Mouse (Mus musculus): ENCODE measurements around the gene Lca5.

The Lca5 gene

GRCm38 (mm10) chr9:83405150-83405549 lies 35.8 kb downstream of the Lca5 start:
- Histone ChIP-seq H3K4me3 (replicated peaks; ENCODE audit: low read length) (no peak overlapping the region), H3K36me3 (ENCODE audit: insufficient read depth, low read length) (no peaks in the 10 kb centered on the region), H3K4me1 (replicated peaks; ENCODE audit: low read depth, low read length) (no peaks in the 10 kb centered on the region), H3K9me3 (ENCODE audit: low read length) (no peaks in the 10 kb centered on the region), H3K27me3 (ENCODE audit: insufficient read depth, low read length) (no peaks in the 10 kb centered on the region)
- TF ChIP-seq CTCF (conservative IDR thresholded peaks at IDR 0.05; ENCODE audit: low read length) (no peak), POU5F1 (IDR thresholded peaks at IDR 0.05; ENCODE audit: borderline replicate concordance, low read length) (no peak), NANOG (IDR thresholded peaks at IDR 0.05; ENCODE audit: borderline replicate concordance, low read length) (no peak)

DNA sequence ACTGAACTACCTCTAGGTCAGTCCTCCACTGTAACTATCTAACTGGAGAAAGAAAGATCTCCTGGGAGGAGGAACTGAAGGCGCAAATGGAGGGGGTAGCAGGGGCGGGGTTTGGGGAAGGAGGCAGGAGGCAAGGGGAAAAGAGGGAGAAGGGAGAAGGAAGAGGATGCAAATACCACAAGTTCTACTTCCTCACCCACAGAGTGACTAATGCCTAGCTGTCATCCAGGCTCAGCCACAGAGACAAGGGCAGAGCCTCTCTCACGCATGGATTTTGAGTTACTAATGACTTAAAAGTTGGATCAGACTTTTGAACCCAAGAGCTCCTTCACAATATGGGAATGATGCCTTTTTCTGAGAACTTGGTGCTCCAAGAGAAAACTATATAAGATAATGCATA lies 40.1 kb downstream of the Lca5 start:
- no peaks in the 10 kb centered on the region for H3K27me3 ChIP-seq (ENCODE audit: insufficient read depth, low read length)
- H3K9me3 ChIP-seq (ENCODE audit: low read length) = no peaks in the 10 kb centered on the region
- no peak for TF ChIP-seq CTCF (conservative IDR thresholded peaks at IDR 0.05; ENCODE audit: low read length)
- no peak for TF ChIP-seq NANOG (IDR thresholded peaks at IDR 0.05; ENCODE audit: borderline replicate concordance, low read length)
- no peak for TF ChIP-seq POU5F1 (IDR thresholded peaks at IDR 0.05; ENCODE audit: borderline replicate concordance, low read length)
- H3K4me1 ChIP-seq (replicated peaks; ENCODE audit: low read depth, low read length) = no peaks in the 10 kb centered on the region
- H3K4me3 ChIP-seq (replicated peaks; ENCODE audit: low read length) = no peak overlapping the region
- H3K36me3 ChIP-seq (ENCODE audit: insufficient read depth, low read length) = peaks cover 7% of the 10 kb centered on the region; the same call in 1 of the 2 replicates

GRCm38 (mm10) chr9:83399414-83399813 lies 41.5 kb downstream of the Lca5 start:
- Histone ChIP-seq H3K9me3 (ENCODE audit: low read length) (no peaks in the 10 kb centered on the region), H3K27me3 (ENCODE audit: insufficient read depth, low read length) (no peaks in the 10 kb centered on the region), H3K4me3 (replicated peaks; ENCODE audit: low read length) (no peak overlapping the region), H3K36me3 (ENCODE audit: insufficient read depth, low read length) (peaks cover 14% of the 10 kb centered on the region; the same call in 1 of the 2 replicates), H3K4me1 (replicated peaks; ENCODE audit: low read depth, low read length) (no peaks in the 10 kb centered on the region)
- no peak for TF ChIP-seq CTCF (conservative IDR thresholded peaks at IDR 0.05; ENCODE audit: low read length)
- TF ChIP-seq NANOG (IDR thresholded peaks at IDR 0.05; ENCODE audit: borderline replicate concordance, low read length) = no peak
- no peak for TF ChIP-seq POU5F1 (IDR thresholded peaks at IDR 0.05; ENCODE audit: borderline replicate concordance, low read length)

DNA sequence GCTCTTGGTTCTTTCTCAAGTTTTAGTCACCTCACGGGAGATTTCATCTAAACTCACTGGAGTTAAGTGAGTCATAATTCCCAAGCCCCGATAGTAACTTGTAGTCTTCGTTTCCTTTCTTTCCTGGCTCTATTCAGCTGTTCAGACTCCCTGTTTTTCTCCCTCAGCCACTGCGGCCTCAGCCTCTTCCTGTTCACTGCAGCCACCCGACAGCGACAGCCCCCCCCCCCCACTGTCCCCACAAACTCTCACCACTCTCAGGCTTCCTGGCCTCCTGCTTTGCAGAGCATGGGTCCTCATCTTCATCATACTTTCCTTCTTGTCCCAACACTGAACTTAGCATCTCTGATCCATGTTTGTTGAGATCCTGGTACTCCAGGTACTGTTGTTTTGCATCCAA lies 42.7 kb downstream of the Lca5 start:
- H3K4me1 ChIP-seq (replicated peaks; ENCODE audit: low read depth, low read length) = no peaks in the 10 kb centered on the region
- no peaks in the 10 kb centered on the region for H3K27me3 ChIP-seq (ENCODE audit: insufficient read depth, low read length)
- H3K9me3 ChIP-seq (ENCODE audit: low read length) = no peaks in the 10 kb centered on the region
- H3K36me3 ChIP-seq (ENCODE audit: insufficient read depth, low read length) = peaks cover 14% of the 10 kb centered on the region; the same call in 1 of the 2 replicates
- TF ChIP-seq CTCF (conservative IDR thresholded peaks at IDR 0.05; ENCODE audit: low read length) = no peak
- no peak for TF ChIP-seq POU5F1 (IDR thresholded peaks at IDR 0.05; ENCODE audit: borderline replicate concordance, low read length)
- no peak for TF ChIP-seq NANOG (IDR thresholded peaks at IDR 0.05; ENCODE audit: borderline replicate concordance, low read length)
- H3K4me3 ChIP-seq (replicated peaks; ENCODE audit: low read length) = no peak overlapping the region

DNA sequence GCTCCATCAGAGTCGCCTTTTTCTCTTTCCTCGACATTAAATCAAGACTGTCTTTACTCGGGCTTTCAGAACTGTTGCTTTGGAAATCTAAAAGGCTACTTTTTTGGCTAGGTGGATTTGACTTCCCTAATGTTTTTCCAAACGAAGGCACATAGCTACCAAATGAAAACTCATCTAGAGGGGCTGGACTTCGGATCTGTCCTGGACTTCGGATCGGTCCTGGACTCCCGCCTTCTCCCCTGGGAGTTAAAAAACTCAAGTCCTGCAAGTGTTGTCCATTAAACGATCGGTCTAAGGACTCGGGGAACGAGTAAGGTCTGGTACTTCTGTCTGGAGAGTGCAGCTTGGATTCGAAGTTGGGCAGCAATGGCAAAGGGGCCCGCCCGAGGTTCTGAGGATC lies 45.5 kb downstream of the Lca5 start:
- Histone ChIP-seq H3K4me3 (replicated peaks; ENCODE audit: low read length) (no peak overlapping the region), H3K9me3 (ENCODE audit: low read length) (no peaks in the 10 kb centered on the region)

GRCm38 (mm10) chr9:83391996-83392395 lies 48.9 kb downstream of the Lca5 start:
- Histone ChIP-seq H3K9me3 (ENCODE audit: low read length) (no peaks in the 10 kb centered on the region), H3K27me3 (ENCODE audit: insufficient read depth, low read length) (no peaks in the 10 kb centered on the region), H3K4me3 (replicated peaks; ENCODE audit: low read length) (no peak overlapping the region), H3K4me1 (replicated peaks; ENCODE audit: low read depth, low read length) (peaks cover 11% of the 10 kb centered on the region), H3K36me3 (ENCODE audit: insufficient read depth, low read length) (0 out of 2 replicates have a peak, but pooled peaks cover 7% of the 10 kb centered on the region)
- TF ChIP-seq CTCF (conservative IDR thresholded peaks at IDR 0.05; ENCODE audit: low read length) = no peak
- no peak for TF ChIP-seq NANOG (IDR thresholded peaks at IDR 0.05; ENCODE audit: borderline replicate concordance, low read length)
- no peak for TF ChIP-seq POU5F1 (IDR thresholded peaks at IDR 0.05; ENCODE audit: borderline replicate concordance, low read length)

More for the DNA sequence above, 45.5 kb downstream of the Lca5 start:
- peaks cover 14% of the 10 kb centered on the region; the same call in 1 of the 2 replicates for H3K36me3 ChIP-seq (ENCODE audit: insufficient read depth, low read length)
- H3K27me3 ChIP-seq (ENCODE audit: insufficient read depth, low read length) = no peaks in the 10 kb centered on the region
- H3K4me1 ChIP-seq (replicated peaks; ENCODE audit: low read depth, low read length) = peaks cover 11% of the 10 kb centered on the region
- no peak for TF ChIP-seq NANOG (IDR thresholded peaks at IDR 0.05; ENCODE audit: borderline replicate concordance, low read length)
- no peak for TF ChIP-seq POU5F1 (IDR thresholded peaks at IDR 0.05; ENCODE audit: borderline replicate concordance, low read length)
- TF ChIP-seq CTCF (conservative IDR thresholded peaks at IDR 0.05; ENCODE audit: low read length) = no peak

GRCm38 (mm10) chr9:83389570-83389969 lies 51.4 kb downstream of the Lca5 start:
- Histone ChIP-seq H3K27me3 (ENCODE audit: insufficient read depth, low read length) (no peaks in the 10 kb centered on the region), H3K4me3 (replicated peaks; ENCODE audit: low read length) (no peak overlapping the region), H3K9me3 (ENCODE audit: low read length) (no peaks in the 10 kb centered on the region), H3K36me3 (ENCODE audit: insufficient read depth, low read length) (no peaks in the 10 kb centered on the region), H3K4me1 (replicated peaks; ENCODE audit: low read depth, low read length) (peaks cover 11% of the 10 kb centered on the region)
- no peak for TF ChIP-seq POU5F1 (IDR thresholded peaks at IDR 0.05; ENCODE audit: borderline replicate concordance, low read length)
- no peak for TF ChIP-seq NANOG (IDR thresholded peaks at IDR 0.05; ENCODE audit: borderline replicate concordance, low read length)
- no peak for TF ChIP-seq CTCF (conservative IDR thresholded peaks at IDR 0.05; ENCODE audit: low read length)

GRCm38 (mm10) chr9:83386264-83386855 lies 54.6 kb downstream of the Lca5 start:
- H3K36me3 ChIP-seq (ENCODE audit: insufficient read depth, low read length) = no peaks in the 10 kb centered on the region
- no peaks in the 10 kb centered on the region for H3K9me3 ChIP-seq (ENCODE audit: low read length)
- H3K4me3 ChIP-seq (replicated peaks; ENCODE audit: low read length) = no peak overlapping the region
- TF ChIP-seq POU5F1 (IDR thresholded peaks at IDR 0.05; ENCODE audit: borderline replicate concordance, low read length) (no peak), NANOG (IDR thresholded peaks at IDR 0.05; ENCODE audit: borderline replicate concordance, low read length) (no peak), CTCF (conservative IDR thresholded peaks at IDR 0.05; ENCODE audit: low read length) (no peak)
- H3K4me1 ChIP-seq (replicated peaks; ENCODE audit: low read depth, low read length) = no peaks in the 10 kb centered on the region
- no peaks in the 10 kb centered on the region for H3K27me3 ChIP-seq (ENCODE audit: insufficient read depth, low read length)

DNA sequence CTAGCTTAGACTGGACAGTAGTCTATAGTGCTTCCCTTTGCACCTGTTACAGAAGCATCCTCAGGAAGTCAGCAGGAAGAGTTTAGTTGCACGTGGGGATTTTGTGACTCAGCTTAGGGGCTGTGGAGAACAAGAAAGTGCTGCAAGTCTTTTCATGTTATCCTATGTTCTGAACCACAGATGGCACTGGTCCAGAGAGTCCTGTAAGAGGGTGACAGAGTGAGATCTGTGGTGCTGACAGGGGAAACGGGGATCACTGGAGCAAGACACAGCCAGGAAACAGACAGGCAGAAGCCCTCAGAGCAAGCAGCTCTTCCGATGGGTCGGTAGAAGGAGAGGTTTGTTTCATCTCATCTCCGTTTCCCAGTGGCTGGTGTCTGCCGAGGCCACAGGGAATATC lies 55.6 kb downstream of the Lca5 start:
- no peaks in the 10 kb centered on the region for H3K27me3 ChIP-seq (ENCODE audit: insufficient read depth, low read length)
- TF ChIP-seq NANOG (IDR thresholded peaks at IDR 0.05; ENCODE audit: borderline replicate concordance, low read length) = no peak
- no peak for TF ChIP-seq CTCF (conservative IDR thresholded peaks at IDR 0.05; ENCODE audit: low read length)
- TF ChIP-seq POU5F1 (IDR thresholded peaks at IDR 0.05; ENCODE audit: borderline replicate concordance, low read length) = no peak

More for the DNA sequence above, 55.6 kb downstream of the Lca5 start:
- Histone ChIP-seq H3K4me3 (replicated peaks; ENCODE audit: low read length) (no peak overlapping the region), H3K4me1 (replicated peaks; ENCODE audit: low read depth, low read length) (no peaks in the 10 kb centered on the region), H3K9me3 (ENCODE audit: low read length) (no peaks in the 10 kb centered on the region), H3K36me3 (ENCODE audit: insufficient read depth, low read length) (no peaks in the 10 kb centered on the region)

Data from E14TG2a.4 (cell line).